Mouse (Mus musculus) forebrain, embryonic 16.5 days (tissue): ENCODE measurements around the gene Tmem117. TPM values are rescaled to one million over a fixed set of nuclear protein-coding genes. Genes with fewer than 3 reads are reported as not detected.
A peak's percentile ranks its signal among the peaks of the same experiment; 100 is the strongest.

Source experiments
- ATAC-seq: fragments of 200-750 bp; cut with Nextera tagmentation; 2 replicates; pipeline ENCODE4 v1.8.0; 2017; ENCODE audit warnings: mild to moderate bottlenecking, moderate library complexity
- H3K27ac ChIP-seq: fragments of 300-500 bp; sonication (generic); 2 replicates; pipeline ENCODE4 v1.5.1; 2014; ENCODE audit warnings: low read length, control low read depth
- H3K27me3 ChIP-seq: fragments of 300-500 bp; sonication (generic); replicated peaks from 2 replicates; pipeline ENCODE4 v1.6.1; 2014; ENCODE audit warnings: low read length; ENCODE audit not compliant: control insufficient read depth, insufficient read depth
- H3K36me3 ChIP-seq: fragments of 300-500 bp; sonication (generic); 2 replicates; pipeline ENCODE4 v1.6.1; 2014; ENCODE audit not compliant: control insufficient read depth, insufficient read depth
- H3K4me1 ChIP-seq: fragments of 300-500 bp; sonication (generic); replicated peaks from 2 replicates; pipeline ENCODE4 v1.6.1; 2014; ENCODE audit warnings: low read length; ENCODE audit not compliant: control insufficient read depth, insufficient read depth
- H3K4me2 ChIP-seq: fragments of 300-500 bp; sonication (generic); 2 replicates; pipeline ENCODE4 v1.6.1; 2014; ENCODE audit warnings: mild to moderate bottlenecking, low read length, control low read depth
- H3K4me3 ChIP-seq: fragments of 300-500 bp; sonication (generic); replicated peaks from 2 replicates; pipeline ENCODE4 v1.5.1; 2014; ENCODE audit warnings: mild to moderate bottlenecking, low read length, control low read depth
- H3K9ac ChIP-seq: fragments of 300-500 bp; sonication (generic); replicated peaks from 2 replicates; pipeline ENCODE4 v1.6.1; 2014; ENCODE audit warnings: low read depth, low read length, control low read depth
- H3K9me3 ChIP-seq: fragments of 300-500 bp; sonication (generic); 2 replicates; pipeline ENCODE4 v1.6.1; 2016; ENCODE audit warnings: low read length; ENCODE audit not compliant: control insufficient read depth
- WGBS: fragments of 180-500 bp; shearing (Covaris S2); extraction: QIAGEN DNeasy Blood & Tissue Kit; methylation state at CpG from one replicate; pipeline ENCODE4 v1.1.7; 2014; 5-methylcytosine and 5-hydroxymethylcytosine counted together
- polyA plus RNA-seq: library from polyadenylated mRNA; unstranded; fragments of >200 nt; fragmentation: Nextera tagmentation; extraction: Ambion mirVana; gene quantifications from 2 replicates; pipeline ENCODE4 v1.2.1, GENCODE M21; 2015

Gene Tmem117
- polyA plus RNA-seq, 1 experiment from 2014 or later = 5.4 TPM

DNA sequence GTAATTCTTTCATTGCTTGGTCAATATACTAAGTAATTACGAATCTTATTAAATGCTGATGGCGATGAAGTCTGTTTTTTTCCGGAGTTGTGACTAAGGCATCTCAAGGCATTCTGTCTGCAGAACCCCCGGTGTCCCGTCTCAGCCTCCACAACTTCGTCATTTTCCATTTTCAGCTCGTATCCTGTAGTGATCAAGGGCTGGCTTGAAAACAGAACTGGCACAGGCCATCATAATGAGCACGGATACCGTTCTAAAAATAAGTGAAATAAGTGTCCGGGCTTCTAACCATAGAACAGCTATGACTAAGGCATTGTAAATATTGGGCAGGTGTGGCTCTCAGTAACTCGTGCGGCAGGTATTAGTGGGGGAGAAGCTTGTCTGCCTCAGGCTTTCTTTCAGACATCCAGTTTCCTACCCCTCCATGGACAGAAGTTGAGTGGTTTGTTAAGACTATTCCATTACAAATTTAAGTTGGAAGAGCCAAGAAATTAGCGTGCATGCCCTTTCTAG lies 26.8 kb downstream of the Tmem117 start:
- Histone ChIP-seq H3K4me2 (no peak overlapping the region), H3K9me3 (no peaks in the 10 kb centered on the region), H3K36me3 (no peaks in the 10 kb centered on the region), H3K27ac (no peak overlapping the region), H3K9ac (no peak overlapping the region), H3K27me3 (no peaks in the 10 kb centered on the region; the same call in 1 of the 2 replicates), H3K4me1 (peaks cover 25% of the 10 kb centered on the region), H3K4me3 (no peak overlapping the region)
- no peak for ATAC-seq
- 85% methylated on average over 13 of the region's 13 CpGs for WGBS

GRCm38 (mm10) chr15:94657882-94658281 lies 28.9 kb downstream of the Tmem117 start:
- H3K27me3 ChIP-seq = peaks cover 3% of the 10 kb centered on the region; the same call in 1 of the 2 replicates
- H3K4me1 ChIP-seq = peaks cover 11% of the 10 kb centered on the region
- ATAC-seq = no peak
- no peak overlapping the region for H3K4me2 ChIP-seq
- H3K9me3 ChIP-seq = no peaks in the 10 kb centered on the region
- no peaks in the 10 kb centered on the region for H3K36me3 ChIP-seq
- no peak overlapping the region for H3K9ac ChIP-seq
- no peak overlapping the region for H3K4me3 ChIP-seq
- 80% methylated on average over 6 of the region's 6 CpGs for WGBS
- no peak overlapping the region for H3K27ac ChIP-seq

DNA sequence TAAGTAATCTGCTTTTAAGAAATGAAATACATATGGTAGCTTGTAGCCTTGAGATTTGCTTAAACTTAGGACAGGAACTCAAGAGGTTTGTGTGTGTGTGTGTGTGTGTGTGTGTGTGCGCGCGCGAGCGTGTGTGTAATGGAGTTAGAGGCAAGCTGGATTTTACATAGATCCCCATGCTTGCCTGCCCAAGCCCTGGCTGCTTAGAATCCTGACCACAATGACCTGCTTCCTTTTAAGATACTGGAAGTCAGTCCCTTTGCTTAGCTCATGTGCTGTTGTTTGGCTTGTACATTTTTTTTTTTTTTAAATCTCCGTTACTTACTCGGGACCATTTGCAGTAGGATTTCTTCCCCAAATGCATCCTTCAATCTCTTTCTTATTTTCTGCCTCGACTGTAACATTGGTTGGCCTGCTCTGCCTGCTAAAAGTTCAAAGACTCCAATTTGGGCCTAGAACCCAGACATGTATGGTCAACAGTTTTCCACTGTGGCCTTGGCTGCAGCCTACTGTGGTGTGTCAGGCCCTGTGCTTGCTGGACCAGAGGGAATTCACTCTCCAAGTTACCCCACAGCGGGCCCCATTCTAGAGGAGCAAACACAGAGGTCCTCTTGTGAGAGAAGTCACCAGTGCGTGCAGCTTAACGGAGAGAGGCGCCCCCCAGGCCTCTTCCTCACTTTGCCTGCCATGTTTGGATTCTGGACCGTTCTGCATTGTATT lies 29.5 kb downstream of the Tmem117 start:
- no peak; the same call in 1 of the 2 replicates for ATAC-seq

GRCm38 (mm10) chr15:94659112-94659437 lies 30.0 kb downstream of the Tmem117 start:
- Histone ChIP-seq H3K27me3 (0 out of 2 replicates have a peak, but pooled peaks cover 3% of the 10 kb centered on the region), H3K9me3 (no peaks in the 10 kb centered on the region), H3K36me3 (no peaks in the 10 kb centered on the region), H3K9ac (no peak overlapping the region), H3K27ac (no peak overlapping the region), H3K4me1 (peaks cover 7% of the 10 kb centered on the region), H3K4me3 (no peak overlapping the region), H3K4me2 (no peak overlapping the region; the same call in 1 of the 2 replicates)
- 15% methylated on average over 6 of the region's 6 CpGs for WGBS
- ATAC-seq = peak; percentile 73

More for the DNA sequence above, 29.5 kb downstream of the Tmem117 start:
- H3K27ac ChIP-seq = no peak overlapping the region; the same call in 1 of the 2 replicates
- no peaks in the 10 kb centered on the region for H3K9me3 ChIP-seq
- no peaks in the 10 kb centered on the region for H3K36me3 ChIP-seq
- H3K4me2 ChIP-seq = no peak overlapping the region
- WGBS = 58% methylated on average over 13 of the region's 13 CpGs
- H3K9ac ChIP-seq = no peak overlapping the region
- H3K4me1 ChIP-seq = peaks cover 7% of the 10 kb centered on the region
- 0 out of 2 replicates have a peak, but pooled peaks cover 3% of the 10 kb centered on the region for H3K27me3 ChIP-seq
- no peak overlapping the region for H3K4me3 ChIP-seq

DNA sequence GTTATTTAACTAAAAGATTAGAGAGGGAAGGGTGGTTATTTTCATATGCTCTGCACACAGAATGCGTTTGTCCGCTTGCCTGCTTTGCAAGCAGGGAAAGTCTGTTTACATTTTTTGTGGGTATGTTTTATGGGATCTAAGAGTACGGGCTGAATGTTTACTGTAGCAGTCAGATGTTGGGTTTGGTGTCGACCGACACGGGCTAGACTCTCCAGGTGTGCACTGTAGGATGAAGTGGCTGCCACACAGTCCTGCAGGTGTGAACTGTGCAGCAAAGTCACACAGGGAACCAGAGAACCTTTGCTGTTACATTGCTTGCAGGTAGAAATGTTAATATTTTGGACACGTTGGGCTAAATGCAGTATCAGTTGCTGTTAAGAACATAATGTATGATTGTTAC lies 31.9 kb downstream of the Tmem117 start:
- Histone ChIP-seq H3K36me3 (no peaks in the 10 kb centered on the region), H3K27ac (no peak overlapping the region), H3K9ac (no peak overlapping the region), H3K9me3 (no peaks in the 10 kb centered on the region), H3K4me1 (peaks cover 7% of the 10 kb centered on the region), H3K4me2 (no peak overlapping the region), H3K27me3 (0 out of 2 replicates have a peak, but pooled peaks cover 3% of the 10 kb centered on the region), H3K4me3 (no peak overlapping the region)
- no peak for ATAC-seq
- WGBS = 76% methylated on average over 7 of the region's 7 CpGs

DNA sequence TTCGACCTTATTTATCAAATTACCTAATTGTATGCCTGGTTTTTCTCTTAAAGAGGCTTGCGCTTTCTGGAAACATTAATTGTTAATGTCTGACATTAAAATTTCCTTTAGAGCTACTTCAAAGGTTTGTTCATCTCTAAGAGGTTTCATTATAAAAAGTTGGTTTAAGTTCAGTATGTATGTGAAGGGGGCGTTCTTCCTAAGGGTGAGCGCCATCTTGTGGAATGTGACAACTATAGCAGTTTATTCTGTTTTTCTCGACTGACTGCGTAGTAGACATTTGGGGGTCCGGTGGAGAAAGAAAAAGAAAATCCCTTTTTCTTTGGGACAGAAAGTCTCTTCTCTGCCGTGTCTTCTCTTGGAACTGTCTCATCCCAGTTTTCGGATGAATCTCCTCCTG lies 32.4 kb downstream of the Tmem117 start:
- WGBS = 22% methylated on average over 9 of the region's 9 CpGs
- H3K4me2 ChIP-seq = no peak overlapping the region
- H3K27me3 ChIP-seq = 0 out of 2 replicates have a peak, but pooled peaks cover 3% of the 10 kb centered on the region
- no peak for ATAC-seq
- H3K36me3 ChIP-seq = no peaks in the 10 kb centered on the region
- no peak overlapping the region for H3K27ac ChIP-seq
- H3K4me1 ChIP-seq = peaks cover 7% of the 10 kb centered on the region
- no peak overlapping the region for H3K4me3 ChIP-seq
- no peaks in the 10 kb centered on the region for H3K9me3 ChIP-seq
- no peak overlapping the region for H3K9ac ChIP-seq

DNA sequence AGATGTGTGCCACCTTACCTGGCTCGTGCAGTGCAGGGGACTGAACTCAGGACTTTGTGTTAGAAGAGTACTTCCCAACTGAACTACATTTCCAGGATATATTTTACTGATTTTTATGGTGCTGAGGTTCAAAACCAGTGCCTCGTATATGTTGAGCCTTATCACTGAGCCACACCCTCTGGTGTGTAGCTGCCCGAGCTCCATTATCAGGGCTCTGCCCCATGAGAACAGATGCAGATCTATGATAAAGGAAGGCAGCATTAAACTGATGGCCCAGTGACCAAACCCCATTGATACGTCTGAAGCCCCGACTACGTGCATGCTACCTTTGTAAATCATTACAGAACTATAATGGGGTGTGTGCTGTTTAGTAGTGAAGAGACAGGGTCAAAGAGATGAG lies 35.6 kb downstream of the Tmem117 start:
- Histone ChIP-seq H3K9ac (no peak overlapping the region), H3K27ac (no peak overlapping the region), H3K4me2 (no peak overlapping the region), H3K36me3 (no peaks in the 10 kb centered on the region), H3K4me3 (no peak overlapping the region), H3K4me1 (no peaks in the 10 kb centered on the region; the same call in 1 of the 2 replicates), H3K27me3 (0 out of 2 replicates have a peak, but pooled peaks cover 3% of the 10 kb centered on the region), H3K9me3 (no peaks in the 10 kb centered on the region)
- WGBS = 92% methylated on average over 6 of the region's 6 CpGs
- ATAC-seq = no peak

DNA sequence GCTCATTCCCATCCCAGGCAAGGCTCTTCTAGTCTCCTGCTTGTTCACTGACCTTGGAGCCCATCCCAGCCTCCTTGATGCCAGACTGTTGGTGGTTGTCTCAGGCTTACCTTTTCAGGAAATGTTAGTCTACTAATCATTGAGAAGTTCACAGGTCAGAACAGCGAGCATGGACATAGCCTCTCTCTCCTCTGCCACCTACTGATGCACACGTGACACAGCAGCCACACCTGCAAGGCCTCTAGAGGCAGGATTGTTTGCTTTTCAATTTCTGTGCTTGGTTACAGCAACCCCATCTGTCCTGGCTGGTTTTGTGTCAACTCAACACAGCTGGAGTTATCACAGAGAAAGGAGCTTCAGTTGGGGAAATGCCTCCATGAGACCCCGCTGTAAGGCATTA lies 52.1 kb downstream of the Tmem117 start:
- H3K4me2 ChIP-seq = no peak overlapping the region
- H3K27ac ChIP-seq = no peak overlapping the region
- no peak overlapping the region for H3K4me3 ChIP-seq
- H3K9me3 ChIP-seq = no peaks in the 10 kb centered on the region
- H3K36me3 ChIP-seq = no peaks in the 10 kb centered on the region
- ATAC-seq = no peak
- 71% methylated on average over 3 of the region's 3 CpGs for WGBS
- no peaks in the 10 kb centered on the region for H3K27me3 ChIP-seq
- H3K9ac ChIP-seq = no peak overlapping the region
- no peaks in the 10 kb centered on the region for H3K4me1 ChIP-seq

DNA sequence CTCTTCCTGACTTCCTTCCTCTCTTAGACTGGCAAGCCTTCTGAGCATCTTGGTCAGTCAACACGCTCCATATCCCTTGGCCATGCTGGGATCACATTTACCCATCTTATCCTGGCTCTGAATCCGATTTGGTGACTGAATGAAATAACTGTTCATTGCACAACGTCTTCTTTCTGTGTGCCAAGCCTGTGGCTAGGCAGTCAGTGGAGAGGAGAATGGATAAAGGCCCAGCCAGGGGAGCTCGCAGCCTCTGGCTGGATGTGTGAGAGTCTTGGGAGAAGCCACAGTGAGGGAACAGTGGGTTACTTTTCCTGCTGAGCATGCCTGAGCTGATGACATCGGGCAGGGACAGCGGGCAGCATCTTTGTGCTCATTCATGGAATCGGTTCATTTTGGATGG lies 55.2 kb downstream of the Tmem117 start:
- Histone ChIP-seq H3K27me3 (no peaks in the 10 kb centered on the region), H3K4me3 (no peak overlapping the region), H3K9ac (no peak overlapping the region), H3K4me1 (no peaks in the 10 kb centered on the region), H3K36me3 (no peaks in the 10 kb centered on the region), H3K9me3 (no peaks in the 10 kb centered on the region), H3K27ac (no peak overlapping the region), H3K4me2 (no peak overlapping the region)
- WGBS = 76% methylated on average over 7 of the region's 7 CpGs
- no peak for ATAC-seq
